Mouse (Mus musculus) hindbrain, postnatal 0 days (tissue): ENCODE measurements around the gene Zfp385b. TPM values are rescaled to one million over a fixed set of nuclear protein-coding genes. Genes with fewer than 3 reads are reported as not detected.

Experiments used
- ATAC-seq: fragments of 200-750 bp; cut with Nextera tagmentation; 2 replicates; pipeline ENCODE4 v1.8.0; 2017; ENCODE audit warnings: mild to moderate bottlenecking, moderate TSS enrichment, moderate library complexity
- DNase-seq: peaks from one replicate; pipeline ENCODE4 v3.0.0-alpha.2; 2015; ENCODE audit warnings: low spot score
- H3K27ac ChIP-seq: fragments of 300-500 bp; sonication (generic); 2 replicates; pipeline ENCODE4 v1.5.1; 2014; ENCODE audit warnings: mild to moderate bottlenecking
- H3K27me3 ChIP-seq: fragments of 300-500 bp; sonication (generic); 2 replicates; pipeline ENCODE4 v1.6.1; 2014; ENCODE audit warnings: low read length, mixed read lengths; ENCODE audit not compliant: insufficient read depth
- H3K36me3 ChIP-seq: fragments of 300-500 bp; sonication (generic); 2 replicates; pipeline ENCODE4 v1.6.1; 2014; ENCODE audit warnings: low read length, mixed read lengths; ENCODE audit not compliant: insufficient read depth
- H3K4me1 ChIP-seq: fragments of 300-500 bp; sonication (generic); 2 replicates; pipeline ENCODE4 v1.6.1; 2014; ENCODE audit warnings: antibody characterized with exemption, low read length, mixed read lengths; ENCODE audit not compliant: insufficient read depth
- H3K4me2 ChIP-seq: fragments of 300-500 bp; sonication (generic); 2 replicates; pipeline ENCODE4 v1.6.1; 2014; ENCODE audit warnings: low read depth, mild to moderate bottlenecking, low read length, moderate library complexity, mixed read lengths
- H3K4me3 ChIP-seq: fragments of 300-500 bp; sonication (generic); 2 replicates; pipeline ENCODE4 v1.5.1; 2014; ENCODE audit warnings: low read length
- H3K9ac ChIP-seq: fragments of 300-500 bp; sonication (generic); replicated peaks from 2 replicates; pipeline ENCODE4 v1.6.1; 2014; ENCODE audit warnings: mild to moderate bottlenecking, low read length, moderate library complexity, mixed read lengths
- H3K9me3 ChIP-seq: fragments of 300-500 bp; sonication (generic); 2 replicates; pipeline ENCODE4 v1.6.1; 2016; ENCODE audit warnings: low read length, mixed read lengths
- CTCF ChIP-seq: IDR thresholded peaks from 2 replicates; pipeline ENCODE4 v1.5.1; 2016; ENCODE audit warnings: antibody characterized with exemption, control low read depth, low read depth
- WGBS: fragments of 180-500 bp; shearing (Covaris S2); extraction: QIAGEN DNeasy Blood & Tissue Kit; methylation state at CpG from one replicate; pipeline ENCODE4 v1.1.7; 2014; 5-methylcytosine and 5-hydroxymethylcytosine counted together
- polyA plus RNA-seq: library from polyadenylated mRNA; unstranded; fragments of >200 nt; fragmentation: Nextera tagmentation; extraction: Ambion mirVana; gene quantifications from 2 replicates; pipeline ENCODE4 v1.2.1, GENCODE M21; 2015
- total RNA-seq: library from RNA; depleted of rRNA; stranded (reverse); fragments of >200 nt; gene quantifications from 2 replicates; pipeline ENCODE4 v1.2.3, GENCODE M21; 2014

The Zfp385b gene
- total and polyA plus RNA-seq, 2 experiments from 2014 or later, result 15.5 to 23.4 TPM

- H3K27ac ChIP-seq, result no peak overlapping the region
- H3K9ac ChIP-seq, result no peak overlapping the region
- TF ChIP-seq CTCF, result no peak
These were observed 69.8 kb downstream of the Zfp385b start for GRCm38 (mm10) chr2:77749631-77750030.

GRCm38 (mm10) chr2:77746417-77746816, 73.0 kb downstream of the Zfp385b start:
- no peak overlapping the region for H3K9ac ChIP-seq
- TF ChIP-seq CTCF, result no peak
- no peaks in the 10 kb centered on the region for H3K27me3 ChIP-seq
- H3K36me3 ChIP-seq, result no peaks in the 10 kb centered on the region
- no peak for DNase-seq
- H3K27ac ChIP-seq, result no peak overlapping the region
- H3K9me3 ChIP-seq, result no peaks in the 10 kb centered on the region
- H3K4me2 ChIP-seq, result no peak overlapping the region
- H3K4me3 ChIP-seq, result no peak overlapping the region
- ATAC-seq, result no peak
- no peaks in the 10 kb centered on the region for H3K4me1 ChIP-seq
- WGBS, result 80% methylated on average over 5 of the region's 5 CpGs

More at GRCm38 (mm10) chr2:77749631-77750030, 69.8 kb downstream of the Zfp385b start:
- Histone ChIP-seq H3K36me3 (no peaks in the 10 kb centered on the region), H3K4me2 (no peak overlapping the region), H3K4me3 (no peak overlapping the region), H3K27me3 (no peaks in the 10 kb centered on the region), H3K9me3 (no peaks in the 10 kb centered on the region), H3K4me1 (no peaks in the 10 kb centered on the region)
- WGBS, result 71% methylated on average over 3 of the region's 3 CpGs
- no peak for DNase-seq
- no peak for ATAC-seq

DNA sequence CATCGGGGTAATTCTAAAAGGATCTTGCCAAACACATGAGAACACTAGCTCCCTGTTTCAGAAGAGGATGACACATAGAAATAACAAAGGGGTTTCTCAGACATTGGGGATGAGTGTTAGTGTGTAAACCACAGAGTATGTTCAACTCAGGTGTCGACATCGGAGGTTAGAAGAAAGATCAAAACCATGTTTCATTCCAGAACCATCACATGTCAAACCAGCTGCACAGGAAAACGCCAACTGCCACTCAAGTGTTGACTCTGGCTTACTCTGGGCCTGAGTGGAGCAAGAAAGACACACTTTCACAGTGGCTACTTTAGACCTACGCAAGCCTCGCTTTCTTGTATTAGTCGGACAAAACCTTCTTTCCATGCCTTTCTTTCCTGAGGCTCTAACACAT, 74.2 kb downstream of the Zfp385b start:
- no peak overlapping the region for H3K4me2 ChIP-seq
- H3K4me1 ChIP-seq, result no peaks in the 10 kb centered on the region
- no peaks in the 10 kb centered on the region for H3K27me3 ChIP-seq
- H3K9ac ChIP-seq, result no peak overlapping the region
- no peak for TF ChIP-seq CTCF
- DNase-seq, result no peak
- no peaks in the 10 kb centered on the region for H3K9me3 ChIP-seq
- H3K27ac ChIP-seq, result no peak overlapping the region
- no peak for ATAC-seq
- no peaks in the 10 kb centered on the region for H3K36me3 ChIP-seq
- no peak overlapping the region for H3K4me3 ChIP-seq
- 93% methylated on average over 7 of the region's 7 CpGs for WGBS

- Histone ChIP-seq H3K9ac (no peak overlapping the region), H3K4me1 (no peaks in the 10 kb centered on the region), H3K4me3 (no peak overlapping the region), H3K4me2 (no peak overlapping the region), H3K36me3 (no peaks in the 10 kb centered on the region), H3K9me3 (no peaks in the 10 kb centered on the region), H3K27me3 (no peaks in the 10 kb centered on the region), H3K27ac (no peak overlapping the region)
- ATAC-seq (0 out of 2 replicates have a peak, but pooled peaks have one; percentile 45), DNase-seq (no peak)
- WGBS, result 42% methylated on average over 4 of the region's 4 CpGs
- TF ChIP-seq CTCF, result no peak
These were observed 77.1 kb downstream of the Zfp385b start for GRCm38 (mm10) chr2:77742359-77742758.

DNA sequence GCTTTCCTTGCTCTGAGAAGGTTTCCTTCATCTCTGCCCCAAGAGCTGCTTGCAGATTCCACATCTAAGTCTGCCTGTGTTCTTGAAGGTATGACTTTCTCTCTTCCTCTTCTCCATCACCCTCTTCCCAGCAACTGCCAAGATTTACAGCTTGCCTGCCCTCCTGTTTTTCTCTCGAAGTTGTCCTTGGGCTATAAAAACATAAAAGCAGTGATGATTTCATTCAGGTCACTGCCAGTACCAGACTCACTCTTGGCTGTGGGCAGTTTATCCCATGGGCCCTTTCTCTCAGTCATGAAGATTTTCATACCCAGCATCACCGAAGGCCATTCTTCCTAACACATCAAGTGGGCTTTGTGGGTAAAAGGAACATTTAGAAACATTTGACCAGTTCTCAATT, 89.2 kb downstream of the Zfp385b start:
- no peak for ATAC-seq
- H3K4me2 ChIP-seq, result no peak overlapping the region
- no peak overlapping the region for H3K9ac ChIP-seq
- H3K27ac ChIP-seq, result no peak overlapping the region
- no peaks in the 10 kb centered on the region for H3K4me1 ChIP-seq
- H3K4me3 ChIP-seq, result no peak overlapping the region
- H3K36me3 ChIP-seq, result no peaks in the 10 kb centered on the region
- no peak for DNase-seq
- no peak for TF ChIP-seq CTCF
- no peaks in the 10 kb centered on the region for H3K9me3 ChIP-seq
- H3K27me3 ChIP-seq, result no peaks in the 10 kb centered on the region
- WGBS, result 77% methylated on average over 2 of the region's 2 CpGs

DNA sequence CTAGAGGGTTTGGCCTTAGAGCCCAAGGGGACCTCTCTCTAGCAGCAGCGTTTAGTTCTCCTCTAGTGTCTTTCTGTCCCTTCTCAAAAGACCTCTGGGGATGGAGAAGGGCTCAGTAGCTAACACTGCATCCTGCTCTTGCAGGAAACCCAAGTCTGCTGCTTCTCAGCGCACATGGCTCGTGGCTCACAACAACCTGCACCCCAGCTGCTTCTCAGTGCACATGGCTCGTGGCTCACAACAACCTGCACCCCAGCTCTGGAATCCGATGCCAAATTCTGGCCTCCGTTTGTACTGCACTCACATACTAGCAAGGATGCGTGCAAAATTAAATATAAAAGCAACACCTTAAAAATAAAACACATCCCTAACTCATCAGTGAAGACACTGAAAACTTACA, 92.6 kb downstream of the Zfp385b start:
- no peak for DNase-seq
- no peak for TF ChIP-seq CTCF
- H3K27me3 ChIP-seq, result no peaks in the 10 kb centered on the region

DNA sequence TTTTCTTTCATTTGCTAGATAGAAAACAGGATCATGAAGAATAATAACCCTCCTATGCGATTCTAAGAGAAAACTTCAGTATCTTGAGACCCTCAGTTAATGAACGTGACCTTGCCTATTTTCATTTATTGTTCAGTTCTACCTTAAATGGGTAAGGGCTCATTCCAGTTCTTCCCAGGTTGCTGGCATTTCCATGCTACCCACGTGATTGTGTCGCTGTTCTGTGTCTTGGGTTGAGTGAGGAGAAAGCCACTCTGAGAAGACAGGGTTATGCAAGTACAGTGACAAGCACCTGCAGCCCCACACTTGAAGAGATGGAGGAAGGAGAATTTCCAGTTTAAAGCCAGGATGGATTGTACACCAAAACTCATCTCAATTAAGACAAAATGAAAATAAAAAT, 98.6 kb downstream of the Zfp385b start:
- Histone ChIP-seq H3K27me3 (no peaks in the 10 kb centered on the region), H3K27ac (no peak overlapping the region), H3K36me3 (no peaks in the 10 kb centered on the region), H3K4me3 (no peak overlapping the region), H3K9ac (no peak overlapping the region), H3K4me2 (no peak overlapping the region), H3K9me3 (no peaks in the 10 kb centered on the region), H3K4me1 (no peaks in the 10 kb centered on the region)
- DNase-seq, result no peak
- no peak for ATAC-seq
- TF ChIP-seq CTCF, result no peak
- 81% methylated on average over 4 of the region's 4 CpGs for WGBS

More for the DNA sequence above, 92.6 kb downstream of the Zfp385b start:
- Histone ChIP-seq H3K9me3 (no peaks in the 10 kb centered on the region), H3K4me3 (no peak overlapping the region), H3K36me3 (no peaks in the 10 kb centered on the region), H3K9ac (no peak overlapping the region), H3K27ac (no peak overlapping the region), H3K4me2 (no peak overlapping the region), H3K4me1 (no peaks in the 10 kb centered on the region)
- ATAC-seq, result no peak
- 79% methylated on average over 7 of the region's 7 CpGs for WGBS
